Mouse (Mus musculus): ENCODE measurements around the gene Zfp827. TPM values are rescaled to one million over a fixed set of nuclear protein-coding genes. Genes with fewer than 3 reads are reported as not detected.

The Zfp827 gene
- polyA plus RNA-seq, 1 experiment from 2014 or later: 4.5 TPM

GRCm38 (mm10) chr8:79225586-79225985 lies 197.3 kb downstream of the Zfp827 start:
- Histone ChIP-seq H3K4me1 (replicated peaks; ENCODE audit: insufficient read depth, low read length) (no peaks in the 10 kb centered on the region; the same call in 1 of the 2 replicates), H3K27ac (no peak overlapping the region), H3K4me3 (replicated peaks; ENCODE audit: low read depth, low read length) (no peak overlapping the region), H3K27me3 (ENCODE audit: insufficient read depth, low read length) (no peaks in the 10 kb centered on the region), H3K36me3 (ENCODE audit: insufficient read depth, low read length) (no peaks in the 10 kb centered on the region), H3K9me3 (replicated peaks; ENCODE audit: low read length) (no peaks in the 10 kb centered on the region), H3K9ac (ENCODE audit: low read depth, low read length) (no peak overlapping the region), H3K4me2 (ENCODE audit: low read length) (no peak overlapping the region)
- WGBS: 81% methylated on average over 7 of the region's 7 CpGs
- DNase-seq (ENCODE audit: low spot score) (no peak), ATAC-seq (replicated peaks; ENCODE audit: low FRiP score, low read depth) (no peak)
- no peak for TF ChIP-seq CTCF (IDR thresholded peaks at IDR 0.05; ENCODE audit: low read depth)

- ATAC-seq (replicated peaks; ENCODE audit: low FRiP score, low read depth) (no peak), DNase-seq (ENCODE audit: low spot score) (no peak)
- Histone ChIP-seq H3K4me3 (replicated peaks; ENCODE audit: low read depth, low read length) (no peak overlapping the region), H3K36me3 (ENCODE audit: insufficient read depth, low read length) (no peaks in the 10 kb centered on the region), H3K4me1 (replicated peaks; ENCODE audit: insufficient read depth, low read length) (no peaks in the 10 kb centered on the region; the same call in 1 of the 2 replicates), H3K27ac (no peak overlapping the region), H3K9ac (ENCODE audit: low read depth, low read length) (no peak overlapping the region), H3K4me2 (ENCODE audit: low read length) (no peak overlapping the region), H3K27me3 (ENCODE audit: insufficient read depth, low read length) (no peaks in the 10 kb centered on the region), H3K9me3 (replicated peaks; ENCODE audit: low read length) (no peaks in the 10 kb centered on the region)
- no peak for TF ChIP-seq CTCF (IDR thresholded peaks at IDR 0.05; ENCODE audit: low read depth)
- WGBS: 91% methylated on average over 3 of the region's 3 CpGs
Measured at GRCm38 (mm10) chr8:79226046-79226445, 197.8 kb downstream of the Zfp827 start.

- Histone ChIP-seq H3K4me1 (replicated peaks; ENCODE audit: insufficient read depth, low read length) (no peaks in the 10 kb centered on the region; the same call in 1 of the 2 replicates), H3K4me2 (ENCODE audit: low read length) (no peak overlapping the region), H3K9ac (ENCODE audit: low read depth, low read length) (no peak overlapping the region), H3K27ac (no peak overlapping the region), H3K36me3 (ENCODE audit: insufficient read depth, low read length) (no peaks in the 10 kb centered on the region), H3K4me3 (replicated peaks; ENCODE audit: low read depth, low read length) (no peak overlapping the region), H3K27me3 (ENCODE audit: insufficient read depth, low read length) (no peaks in the 10 kb centered on the region), H3K9me3 (replicated peaks; ENCODE audit: low read length) (no peaks in the 10 kb centered on the region)
- ATAC-seq (replicated peaks; ENCODE audit: low FRiP score, low read depth) (no peak), DNase-seq (ENCODE audit: low spot score) (no peak)
- WGBS: 76% methylated on average over 4 of the region's 4 CpGs
- TF ChIP-seq CTCF (IDR thresholded peaks at IDR 0.05; ENCODE audit: low read depth): no peak
Measured at GRCm38 (mm10) chr8:79227194-79227593, 199.0 kb downstream of the Zfp827 start.

- DNase-seq (ENCODE audit: low spot score): no peak
- H3K4me1 ChIP-seq (replicated peaks; ENCODE audit: insufficient read depth, low read length): no peaks in the 10 kb centered on the region; the same call in 1 of the 2 replicates
- ATAC-seq (replicated peaks; ENCODE audit: low FRiP score, low read depth): no peak
- WGBS: 80% methylated on average over 3 of the region's 3 CpGs
- H3K27me3 ChIP-seq (ENCODE audit: insufficient read depth, low read length): no peaks in the 10 kb centered on the region
- no peak overlapping the region for H3K27ac ChIP-seq
- H3K9me3 ChIP-seq (replicated peaks; ENCODE audit: low read length): no peaks in the 10 kb centered on the region
- no peaks in the 10 kb centered on the region for H3K36me3 ChIP-seq (ENCODE audit: insufficient read depth, low read length)
- H3K4me2 ChIP-seq (ENCODE audit: low read length): no peak overlapping the region
- no peak overlapping the region for H3K9ac ChIP-seq (ENCODE audit: low read depth, low read length)
- H3K4me3 ChIP-seq (replicated peaks; ENCODE audit: low read depth, low read length): no peak overlapping the region
- TF ChIP-seq CTCF (IDR thresholded peaks at IDR 0.05; ENCODE audit: low read depth): no peak
Measured at GRCm38 (mm10) chr8:79227916-79228315, 199.7 kb downstream of the Zfp827 start.

GRCm38 (mm10) chr8:79229266-79229888 lies 201.1 kb downstream of the Zfp827 start:
- no peaks in the 10 kb centered on the region for H3K27me3 ChIP-seq (ENCODE audit: insufficient read depth, low read length)
- TF ChIP-seq CTCF (IDR thresholded peaks at IDR 0.05; ENCODE audit: low read depth): no peak

GRCm38 (mm10) chr8:79239320-79239719 lies 211.1 kb downstream of the Zfp827 start:
- no peak for DNase-seq (ENCODE audit: low spot score)
- Histone ChIP-seq H3K36me3 (ENCODE audit: insufficient read depth, low read length) (no peaks in the 10 kb centered on the region), H3K9me3 (replicated peaks; ENCODE audit: low read length) (no peaks in the 10 kb centered on the region), H3K4me1 (replicated peaks; ENCODE audit: insufficient read depth, low read length) (no peaks in the 10 kb centered on the region), H3K4me3 (replicated peaks; ENCODE audit: low read depth, low read length) (no peak overlapping the region), H3K27me3 (ENCODE audit: insufficient read depth, low read length) (no peaks in the 10 kb centered on the region), H3K27ac (no peak overlapping the region), H3K4me2 (ENCODE audit: low read length) (no peak overlapping the region), H3K9ac (ENCODE audit: low read depth, low read length) (no peak overlapping the region)
- no peak for TF ChIP-seq CTCF (IDR thresholded peaks at IDR 0.05; ENCODE audit: low read depth)
- 64% methylated on average over 3 of the region's 3 CpGs for WGBS
- no peak for ATAC-seq (replicated peaks; ENCODE audit: low FRiP score, low read depth)

More at GRCm38 (mm10) chr8:79229266-79229888, 201.1 kb downstream of the Zfp827 start:
- H3K4me2 ChIP-seq (ENCODE audit: low read length): no peak overlapping the region
- no peak overlapping the region for H3K9ac ChIP-seq (ENCODE audit: low read depth, low read length)
- peak; percentile 69 for DNase-seq (ENCODE audit: low spot score)
- H3K9me3 ChIP-seq (replicated peaks; ENCODE audit: low read length): no peaks in the 10 kb centered on the region
- H3K27ac ChIP-seq: no peak overlapping the region
- H3K4me1 ChIP-seq (replicated peaks; ENCODE audit: insufficient read depth, low read length): no peaks in the 10 kb centered on the region
- H3K4me3 ChIP-seq (replicated peaks; ENCODE audit: low read depth, low read length): no peak overlapping the region
- no peak for ATAC-seq (replicated peaks; ENCODE audit: low FRiP score, low read depth)
- WGBS: 60% methylated on average over 8 of the region's 8 CpGs
- no peaks in the 10 kb centered on the region for H3K36me3 ChIP-seq (ENCODE audit: insufficient read depth, low read length)

- Histone ChIP-seq H3K9ac (ENCODE audit: low read depth, low read length) (no peak overlapping the region), H3K9me3 (replicated peaks; ENCODE audit: low read length) (no peaks in the 10 kb centered on the region), H3K4me2 (ENCODE audit: low read length) (no peak overlapping the region), H3K4me1 (replicated peaks; ENCODE audit: insufficient read depth, low read length) (no peaks in the 10 kb centered on the region), H3K36me3 (ENCODE audit: insufficient read depth, low read length) (no peaks in the 10 kb centered on the region), H3K27ac (no peak overlapping the region), H3K27me3 (ENCODE audit: insufficient read depth, low read length) (no peaks in the 10 kb centered on the region), H3K4me3 (replicated peaks; ENCODE audit: low read depth, low read length) (no peak overlapping the region)
- DNase-seq (ENCODE audit: low spot score) (no peak), ATAC-seq (replicated peaks; ENCODE audit: low FRiP score, low read depth) (no peak)
- TF ChIP-seq CTCF (IDR thresholded peaks at IDR 0.05; ENCODE audit: low read depth): no peak
- WGBS: 66% methylated on average over 7 of the region's 7 CpGs
Measured at GRCm38 (mm10) chr8:79239996-79240395, 211.8 kb downstream of the Zfp827 start.

Other genes starting within 250 kb of the Zfp827 start
- 159 and 165 TPM in 2 replicates for gene Lsm6, start 207.3 kb upstream of the Zfp827 start, polyA plus RNA-seq (2015; fragmentation: Nextera tagmentation; extraction: Ambion mirVana)
- gene 1700011L22Rik, start 220.1 kb downstream of the Zfp827 start, polyA plus RNA-seq (2015; fragmentation: Nextera tagmentation; extraction: Ambion mirVana): not detected in 2 replicates

All from kidney, postnatal 0 days (tissue).